Mouse (Mus musculus) urinary bladder, postnatal 14 days (tissue): ENCODE data around the gene Ubap2l.

Experiments used
- DNase-seq: peaks from one replicate; pipeline ENCODE4 v3.0.0; 2021; ENCODE audit warnings: low spot score

Gene Ubap2l

DNA sequence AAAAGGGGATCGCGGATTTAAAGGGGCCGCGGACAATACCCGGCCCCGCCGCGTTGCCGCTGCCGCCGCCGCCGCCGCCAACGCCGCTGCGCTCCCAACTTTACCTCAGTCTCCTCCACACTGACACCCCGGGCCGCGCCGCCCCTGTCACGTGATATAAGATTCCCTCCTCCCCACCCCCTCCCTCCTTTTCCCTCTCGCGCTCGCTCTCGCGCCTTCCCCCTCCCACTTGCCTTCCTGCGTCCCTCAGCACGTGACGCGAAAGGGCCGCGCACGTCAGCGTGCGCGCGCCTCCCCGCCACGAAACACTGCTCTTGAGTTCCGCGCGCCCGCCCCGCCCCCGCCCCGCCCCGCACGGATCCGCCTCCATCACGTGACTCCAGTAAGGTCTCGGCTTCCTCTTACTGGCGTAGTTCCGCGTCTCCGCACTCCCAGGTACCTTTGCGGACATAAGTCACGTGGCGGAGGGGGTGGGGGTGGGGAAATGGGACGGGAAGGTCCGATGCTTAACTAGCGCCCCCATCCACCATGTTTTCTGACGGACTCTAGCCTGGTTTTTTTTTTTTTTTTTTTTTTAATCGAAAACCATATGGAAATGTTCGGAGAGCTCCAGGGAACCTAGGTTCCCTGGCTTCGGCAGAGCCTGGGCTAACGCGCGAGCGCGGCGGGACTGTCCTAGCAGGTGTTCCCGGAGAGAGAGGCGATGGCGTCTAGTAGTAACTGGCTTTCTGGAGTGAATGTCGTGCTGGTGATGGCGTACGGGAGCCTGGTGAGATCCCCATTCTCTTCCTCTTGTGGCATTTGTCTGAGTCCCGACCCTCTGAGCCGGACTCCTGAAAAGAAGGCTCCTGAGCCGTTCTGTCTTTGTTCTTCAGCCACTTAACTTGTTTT lies at the start of gene Ubap2l:
TSS of gene Ubap2l (minus strand) at position 278 of the 891 bp plus-strand sequence.
- DNase-seq, result peak; percentile 94

GRCm38 (mm10) chr3:90101673-90102072 lies 49.2 kb upstream of the Ubap2l start:
- DNase-seq, result no peak

DNA sequence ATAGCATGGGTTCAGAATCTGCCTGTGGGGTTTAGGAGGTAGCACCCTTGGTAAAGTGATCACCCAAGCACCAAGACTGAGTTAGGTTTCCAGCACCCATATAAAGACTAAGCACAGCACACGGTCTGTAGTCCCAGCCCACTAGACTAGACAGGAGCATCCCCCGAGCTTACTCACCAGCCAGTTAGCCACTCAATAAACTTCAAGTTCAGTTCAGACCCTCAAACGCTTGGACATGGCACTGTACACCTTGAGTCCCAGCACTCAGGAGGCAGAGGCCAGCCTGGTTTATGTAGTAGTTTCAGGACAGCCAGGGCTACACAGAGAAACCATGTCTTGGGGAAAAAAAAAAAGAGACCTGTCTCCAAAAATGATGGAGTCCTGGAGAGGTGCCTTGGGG lies 48.6 kb upstream of the Ubap2l start:
- DNase-seq, result no peak

- DNase-seq, result no peak
These were observed 45.5 kb upstream of the Ubap2l start for GRCm38 (mm10) chr3:90097928-90098327.

GRCm38 (mm10) chr3:90094453-90094852 lies 42.0 kb upstream of the Ubap2l start:
- DNase-seq, result no peak

DNA sequence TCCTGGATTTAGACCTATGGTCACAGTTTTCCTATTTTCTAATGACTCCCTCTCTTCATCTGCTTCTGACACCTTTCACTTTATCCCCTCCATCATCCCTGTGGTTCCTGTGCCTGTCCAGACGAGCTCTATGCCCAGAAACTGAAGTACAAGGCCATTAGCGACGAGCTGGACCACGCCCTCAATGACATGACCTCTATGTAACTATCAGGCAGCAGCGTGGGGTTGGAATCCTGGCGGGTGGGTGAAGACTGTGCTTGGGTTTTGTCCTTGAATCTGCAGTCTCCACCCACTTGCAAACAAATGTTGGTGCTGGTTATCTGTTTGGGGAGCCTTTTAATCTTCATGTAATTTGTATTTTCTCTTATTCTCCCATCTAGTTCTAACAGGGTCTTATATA lies 38.5 kb upstream of the Ubap2l start:
- DNase-seq, result no peak

GRCm38 (mm10) chr3:90088617-90089016 lies 36.2 kb upstream of the Ubap2l start:
- DNase-seq, result no peak

DNA sequence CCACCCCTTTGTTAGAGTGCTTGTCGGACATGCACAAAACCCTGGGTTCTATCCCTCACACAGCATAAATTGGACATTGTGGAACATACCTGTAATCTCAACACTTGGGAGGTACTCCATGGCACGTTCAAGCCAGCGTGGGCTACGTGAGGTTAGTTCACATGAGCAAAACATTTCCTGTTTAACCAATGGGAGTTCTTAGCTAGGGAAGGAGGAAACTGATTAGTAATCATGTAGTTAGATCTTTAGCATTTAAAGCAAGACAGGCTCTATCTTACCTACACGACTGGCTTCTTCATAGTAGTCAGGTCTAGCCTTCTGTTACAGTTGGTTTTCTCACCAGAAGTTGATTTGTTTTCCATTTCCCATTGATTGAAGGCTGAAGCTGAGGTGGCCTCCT lies 33.6 kb upstream of the Ubap2l start:
- no peak for DNase-seq

- DNase-seq, result no peak
These were observed 32.9 kb upstream of the Ubap2l start for GRCm38 (mm10) chr3:90085281-90085680.

GRCm38 (mm10) chr3:90084790-90085189 lies 32.4 kb upstream of the Ubap2l start:
- no peak for DNase-seq

GRCm38 (mm10) chr3:90083698-90084324 lies 31.4 kb upstream of the Ubap2l start:
- peak; percentile 42 for DNase-seq

DNA sequence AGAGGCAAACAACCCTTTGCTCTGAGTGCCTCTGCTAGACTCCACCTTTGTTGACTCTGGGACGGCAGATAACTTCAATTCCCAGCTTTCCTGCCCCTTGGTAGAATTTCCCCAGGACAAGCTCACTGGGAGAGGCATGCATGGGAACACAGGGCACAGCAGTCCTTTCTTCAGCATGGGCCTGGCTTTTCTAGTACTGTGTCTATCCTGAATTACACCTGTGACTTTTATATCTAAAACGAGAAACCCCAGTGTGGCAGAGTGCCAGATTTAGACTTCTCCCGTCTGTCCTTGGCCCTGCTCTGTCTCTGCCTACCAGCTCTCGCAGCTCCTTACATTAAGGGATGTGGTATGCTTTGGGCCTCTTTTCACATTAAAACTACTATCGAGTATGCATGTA lies 30.6 kb upstream of the Ubap2l start:
- no peak for DNase-seq

- DNase-seq, result no peak
These were observed 29.2 kb upstream of the Ubap2l start for GRCm38 (mm10) chr3:90081365-90082240.

DNA sequence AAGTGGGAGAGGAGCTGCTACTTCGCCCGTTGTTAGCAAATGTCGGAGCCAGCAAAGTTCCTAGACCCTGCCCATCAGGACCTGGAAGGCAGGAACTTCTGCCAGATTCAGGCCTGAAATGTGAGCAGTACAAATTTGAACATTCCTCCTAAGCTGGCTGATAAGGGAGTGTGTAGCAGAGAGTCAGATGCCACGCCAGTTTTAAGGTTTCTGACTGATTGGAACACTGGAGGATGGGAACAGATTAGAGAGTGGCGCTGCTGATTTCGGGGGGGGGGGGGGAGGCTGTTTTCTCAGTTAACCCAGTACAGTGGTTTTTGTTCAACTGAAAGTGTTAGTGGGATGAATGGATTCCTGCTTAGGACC lies 28.1 kb upstream of the Ubap2l start:
- DNase-seq, result no peak

DNA sequence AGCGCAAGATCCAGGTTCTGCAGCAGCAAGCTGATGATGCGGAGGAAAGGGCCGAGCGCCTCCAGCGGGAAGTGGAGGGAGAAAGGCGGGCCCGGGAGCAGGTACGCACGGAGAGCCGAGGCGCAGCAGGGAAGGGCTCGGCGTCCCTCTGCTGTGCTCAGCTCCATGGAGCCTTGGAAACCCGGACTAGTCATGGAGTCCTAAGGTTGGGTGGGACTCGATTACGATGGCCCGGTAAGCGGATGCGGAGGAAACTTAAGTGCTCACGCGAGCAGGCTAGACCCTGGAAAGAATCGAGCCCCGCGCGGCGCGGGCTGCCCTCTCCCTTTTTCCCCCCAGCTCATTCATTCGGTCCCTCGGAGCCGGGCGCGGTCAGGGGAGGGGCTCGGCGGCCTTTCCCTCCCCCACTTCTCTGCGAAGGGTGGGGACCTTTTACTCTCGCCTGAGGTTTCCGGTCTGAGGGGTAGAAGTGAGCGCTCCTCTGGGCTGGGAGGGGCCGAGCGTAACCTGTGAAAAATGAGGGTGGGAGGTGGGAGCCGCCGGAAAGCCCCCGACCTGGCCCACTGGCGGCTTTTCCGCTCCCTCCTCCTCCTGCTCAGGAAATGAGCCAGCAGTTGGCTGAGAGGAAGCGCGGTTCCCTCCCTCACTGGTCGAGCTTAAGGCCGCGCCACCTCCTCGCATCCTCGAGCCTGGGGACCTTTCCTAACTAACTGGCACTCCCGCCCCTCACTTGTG lies 27.5 kb upstream of the Ubap2l start:
- DNase-seq, result peak; percentile 71

- DNase-seq, result peak; percentile 95
These were observed 26.8 kb upstream of the Ubap2l start for GRCm38 (mm10) chr3:90079133-90079762.

- DNase-seq, result no peak
These were observed 25.8 kb upstream of the Ubap2l start for GRCm38 (mm10) chr3:90078224-90078623.

GRCm38 (mm10) chr3:90076921-90077716 lies 24.7 kb upstream of the Ubap2l start:
- DNase-seq, result peak; percentile 85

- no peak for DNase-seq
These were observed 19.9 kb upstream of the Ubap2l start, which contains the start of gene Tpm3 for GRCm38 (mm10) chr3:90072294-90072693. Gene Tpm3, plus strand, starts transcription at chr3:90072649.

DNA sequence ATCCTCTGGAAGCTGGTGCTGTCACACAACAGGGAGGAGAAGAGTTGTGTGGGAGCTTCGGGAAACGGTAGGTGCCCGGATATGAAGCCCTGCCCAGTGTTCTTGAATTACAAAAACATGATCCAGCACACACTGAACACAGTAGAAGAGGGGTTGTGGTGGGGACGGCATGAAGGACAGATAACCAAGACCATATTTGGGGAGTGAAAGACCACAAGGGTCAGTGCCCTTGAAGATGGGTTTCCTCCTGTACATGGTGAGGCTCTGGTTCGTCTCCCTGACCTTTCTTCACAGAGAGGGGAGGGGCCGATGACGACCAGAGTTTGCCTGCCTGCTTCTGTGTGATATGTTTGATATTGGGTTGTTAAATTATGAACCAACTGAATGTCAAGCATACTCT lies 17.3 kb upstream of the Ubap2l start:
- no peak for DNase-seq
